Mouse (Mus musculus) thymus, postnatal 25 days (tissue): ENCODE measurements at regions not wholly inside any gene's neighbourhood (a gene's known extent, or its start where the extent isn't known, plus 50 kb on each side); places are given as distances from the start of the nearest gene placed in this dataset.

Experiments used
- DNase-seq: peaks from one replicate; pipeline ENCODE4 v3.0.0; 2022

- no peak for DNase-seq
Measured at GRCm38 (mm10) chr16:78631797-78632196, 55.3 kb upstream of the D16Ertd472e start.

GRCm38 (mm10) chr16:78626803-78627202 is 50.3 kb upstream of the D16Ertd472e start:
- no peak for DNase-seq
